In genomic region chr3:148429012-148429865, GRCm38 (mm10) we compare ENCODE assay signal across 15 mouse cellular contexts.
DNase-seq lines count a peak whose midpoint lies in the region; ATAC-seq and TF ChIP-seq lines count a peak whose summit lies in the region.
"Had no signal": no experiment of that assay in that cellular context is flagged by ENCODE, and none has a peak within 500 bp of the region (broad histone marks: within the 10 kb centered on the region; RNA-seq: fewer than 3 reads in every experiment).

No protein-coding gene starts in this region.

- no peak for TF ChIP-seq CTCF in lung, embryonic 14.5 days (IDR thresholded peaks at IDR 0.05; ENCODE audit: low read depth)

- ATAC-seq in lung, embryonic 14.5 days (ENCODE audit: insufficient read depth), result no peak; the same call in 1 of the 2 replicates
- ATAC-seq: forebrain, embryonic 14.5 days; midbrain, embryonic 16.5 days had no signal

- no peaks in the 10 kb centered on the region for H3K36me3 ChIP-seq in lung, embryonic 14.5 days (ENCODE audit: insufficient read depth)
- H3K36me3 ChIP-seq: embryonic facial prominence, embryonic 15.5 days had no signal

- no peak overlapping the region for H3K4me2 ChIP-seq in lung, embryonic 14.5 days
- H3K4me2 ChIP-seq: embryonic facial prominence, embryonic 15.5 days; hindbrain, embryonic 14.5 days had no signal

- 47% methylated on average over 10 of the region's 10 CpGs for WGBS in lung, embryonic 14.5 days

- no peak overlapping the region for H3K9ac ChIP-seq in lung, embryonic 14.5 days
- H3K9ac ChIP-seq: embryonic facial prominence, embryonic 15.5 days; hindbrain, embryonic 14.5 days had no signal

- no peaks in the 10 kb centered on the region for H3K9me3 ChIP-seq in lung, embryonic 14.5 days (ENCODE audit: low read depth, low read length)
- H3K9me3 ChIP-seq: embryonic facial prominence, embryonic 15.5 days had no signal

- no peak overlapping the region for H3K27ac ChIP-seq in lung, embryonic 14.5 days (ENCODE audit: low read depth)
- H3K27ac ChIP-seq: embryonic facial prominence, embryonic 15.5 days; hindbrain, embryonic 14.5 days had no signal

- H3K4me3 ChIP-seq in lung, embryonic 14.5 days (ENCODE audit: low read depth, low read length), result no peak overlapping the region
- H3K4me3 ChIP-seq: embryonic facial prominence, embryonic 15.5 days had no signal

- no peaks in the 10 kb centered on the region for H3K27me3 ChIP-seq in lung, embryonic 14.5 days (ENCODE audit: insufficient read depth, low read length)
- H3K27me3 ChIP-seq: embryonic facial prominence, embryonic 15.5 days had no signal

- H3K4me1 ChIP-seq in lung, embryonic 14.5 days (ENCODE audit: insufficient read depth), result no peaks in the 10 kb centered on the region

- DNase-seq in cerebellum, postnatal 14 days, result peak; percentile 46 to 72
- DNase-seq in cerebellum, adult 18-20 months, result no peak
- peak; percentile 53 for DNase-seq in lung, embryonic 14.5 days
- DNase-seq in lung, postnatal 25 days (ENCODE audit: low spot score), result no peak
- DNase-seq in NIH3T3 (ENCODE audit: low read depth), result peak; percentile 57
- DNase-seq in brain, adult 2 months (ENCODE audit: low read depth, low spot score), result peak; percentile 7
- no peak for DNase-seq in right cerebral cortex, postnatal 25 days
- DNase-seq in frontal cortex, postnatal 14 days (ENCODE audit: low spot score in 2 of 2), result no peak
- DNase-seq: heart, postnatal 10 days; kidney, adult 18-20 months; kidney, postnatal 36 days had no signal

Comparison
In these comparisons a context has a peak if more than half of its experiments do, and no peak if none do; other contexts are left out.
1. DNase-seq: peak in cerebellum, postnatal 14 days (2 of 2), lung, embryonic 14.5 days (single experiment), NIH3T3 (single experiment) and brain, adult 2 months (single experiment); none in cerebellum, adult 18-20 months (0 of 2), lung, postnatal 25 days (single experiment), right cerebral cortex, postnatal 25 days (single experiment) and frontal cortex, postnatal 14 days (0 of 2).